Mouse (Mus musculus): ENCODE data around the gene Pms1. TPM values are rescaled to one million over a fixed set of nuclear protein-coding genes. Genes with fewer than 3 reads are reported as not detected.
"Not testable (repeated sequence)": the region's sequence is repeated elsewhere in the genome, so short reads cannot be mapped to it uniquely, and the experiment has no call there.

Pms1 gene
- total RNA-seq (2014; rRNA removed) (5.6 and 7.9 TPM in 2 replicates), polyA plus RNA-seq (2012; rRNA removed) (0.85 and 2.5 TPM in 2 replicates)

DNA sequence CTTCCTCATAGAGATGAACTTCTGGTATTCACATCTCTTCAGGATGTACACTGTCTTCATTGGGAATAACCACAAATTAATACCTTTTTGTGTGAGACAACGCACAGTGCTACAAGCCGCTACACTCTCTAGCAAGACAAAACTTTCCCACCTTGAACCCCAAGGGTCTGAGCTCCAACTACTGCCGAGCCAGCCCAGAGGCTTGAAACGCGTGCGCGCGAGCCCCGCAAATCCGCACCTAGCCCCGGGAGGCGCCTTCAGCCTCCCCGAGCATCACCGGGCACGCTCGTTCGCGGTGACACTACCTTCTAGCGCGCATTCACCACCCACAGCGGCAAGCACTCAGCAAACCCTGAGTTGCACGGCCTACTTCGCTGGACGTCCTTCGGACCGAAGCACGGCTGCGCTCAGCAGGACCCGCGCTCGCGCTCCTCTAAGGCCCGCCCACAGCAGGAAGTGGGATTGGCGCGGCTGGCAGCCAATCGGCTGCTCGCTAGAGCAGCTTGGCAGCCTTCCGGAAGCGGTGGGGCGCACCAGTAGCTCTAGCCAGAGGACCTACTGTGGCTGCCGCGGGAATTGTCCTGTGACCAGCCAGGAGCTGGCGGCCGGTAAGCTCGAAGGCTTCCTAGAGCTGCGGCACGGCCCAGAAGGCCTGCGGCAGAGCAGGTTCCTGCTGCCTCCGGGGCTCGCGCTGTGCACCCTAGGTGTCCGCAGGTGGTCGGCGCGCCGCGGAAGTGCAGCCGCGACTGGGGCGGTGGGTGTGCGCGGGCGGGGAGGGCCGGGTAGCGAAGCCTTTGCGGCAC lies at the start of gene Pms1, which contains the start of the genes Ormdl1 and Gm28778:
TSS of gene Pms1 (minus strand) at position 438 of the 803 bp plus-strand sequence.
TSS of gene Ormdl1 (plus strand) at position 515 of the 803 bp plus-strand sequence.
TSS of gene Gm28778 (plus strand) at position 531 of the 803 bp plus-strand sequence.
- under 1% methylated on average over 66 of the region's 66 CpGs for WGBS
- TF ChIP-seq CTCF (IDR thresholded peaks at IDR 0.05; ENCODE audit: low read depth, low read length) (0 out of 2 replicates have a peak, but pooled peaks have one; percentile 16), POLR2A (IDR thresholded peaks at IDR 0.05; ENCODE audit: extremely low read depth, insufficient read depth, low read length) (peak; percentile 64)
- DNase-seq (ENCODE audit: extremely low read depth, low read depth, low spot score), result peak; percentile 92
- Histone ChIP-seq H3K27me3 (ENCODE audit: control insufficient read depth, insufficient read depth, low read length) (no peaks in the 10 kb centered on the region), H3K27ac (replicated peaks; ENCODE audit: insufficient read depth, low read depth, low read length) (peak within 1 kb of the TSS; percentile 69), H3K4me1 (ENCODE audit: control insufficient read depth, insufficient read depth, low read length) (peaks cover 6% of the 10 kb centered on the region; the same call in 1 of the 2 replicates), H3K36me3 (ENCODE audit: control insufficient read depth, insufficient read depth, low read length) (no peaks in the 10 kb centered on the region), H3K9ac (ENCODE audit: low read depth, low read length) (peak within 1 kb of the TSS; percentile 94), H3K4me3 (ENCODE audit: insufficient read depth, low read depth, low read length) (peak within 1 kb of the TSS; percentile 68), H3K79me2 (ENCODE audit: control insufficient read depth, insufficient read depth, low read length) (peaks cover 5% of the 10 kb centered on the region; the same call in 1 of the 2 replicates)

DNA sequence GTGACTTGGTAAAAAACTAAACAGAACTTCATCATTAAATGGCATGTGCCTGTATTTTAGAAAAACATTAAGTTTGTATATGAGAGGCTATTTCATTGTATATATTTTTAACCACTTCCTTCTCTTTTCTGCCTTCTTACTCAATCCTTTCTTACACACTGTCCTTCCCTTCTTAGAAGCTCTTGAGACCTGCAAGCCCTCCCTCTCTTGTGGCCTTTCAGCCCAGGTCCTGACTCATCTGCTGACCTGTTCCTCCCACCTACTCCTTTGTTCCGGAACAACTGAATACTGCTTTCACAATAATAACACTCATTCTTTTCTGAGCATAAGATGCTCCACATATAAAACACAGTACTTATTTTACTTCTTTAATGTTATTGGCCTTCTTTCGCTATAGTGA lies 44.3 kb upstream of the Pms1 start:
- H3K36me3 ChIP-seq (ENCODE audit: control insufficient read depth, insufficient read depth, low read length), result peaks cover 17% of the 10 kb centered on the region
- H3K27ac ChIP-seq (replicated peaks; ENCODE audit: insufficient read depth, low read depth, low read length), result no peak overlapping the region
- DNase-seq (ENCODE audit: extremely low read depth, low read depth, low spot score), result no peak
- no peak for TF ChIP-seq CTCF (IDR thresholded peaks at IDR 0.05; ENCODE audit: low read depth, low read length)
- TF ChIP-seq POLR2A (IDR thresholded peaks at IDR 0.05; ENCODE audit: extremely low read depth, insufficient read depth, low read length), result no peak
- H3K4me3 ChIP-seq (ENCODE audit: insufficient read depth, low read depth, low read length), result no peak overlapping the region
- H3K4me1 ChIP-seq (ENCODE audit: control insufficient read depth, insufficient read depth, low read length), result no peaks in the 10 kb centered on the region
- 97% methylated on average over 2 of the region's 2 CpGs for WGBS
- no peaks in the 10 kb centered on the region for H3K27me3 ChIP-seq (ENCODE audit: control insufficient read depth, insufficient read depth, low read length)
- no peak overlapping the region for H3K9ac ChIP-seq (ENCODE audit: low read depth, low read length)
- no peaks in the 10 kb centered on the region for H3K79me2 ChIP-seq (ENCODE audit: control insufficient read depth, insufficient read depth, low read length)

DNA sequence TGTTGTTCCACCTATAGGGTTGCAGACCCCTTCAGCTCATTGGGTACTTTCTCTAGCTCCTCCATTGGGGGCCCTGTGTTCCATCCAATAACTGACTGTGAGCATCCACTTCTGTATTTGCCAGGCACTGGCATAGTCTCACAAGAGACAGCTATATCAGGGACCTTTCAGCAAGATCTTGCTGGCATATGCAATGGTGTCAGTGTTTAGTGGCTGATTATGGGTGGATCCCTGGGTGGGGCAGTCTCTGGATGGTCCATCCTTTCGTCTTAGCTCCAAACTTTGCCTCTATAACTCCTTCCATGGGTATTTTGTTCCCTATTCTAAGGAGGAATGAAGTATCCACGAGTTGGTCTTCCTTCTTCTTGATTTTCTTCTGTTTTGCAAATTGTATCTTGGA lies 40.6 kb upstream of the Pms1 start:
- H3K79me2 ChIP-seq (ENCODE audit: control insufficient read depth, insufficient read depth, low read length); H3K4me1 ChIP-seq (ENCODE audit: control insufficient read depth, insufficient read depth, low read length); H3K4me3 ChIP-seq (ENCODE audit: insufficient read depth, low read depth, low read length); H3K27ac ChIP-seq (replicated peaks; ENCODE audit: insufficient read depth, low read depth, low read length); H3K36me3 ChIP-seq (ENCODE audit: control insufficient read depth, insufficient read depth, low read length); H3K27me3 ChIP-seq (ENCODE audit: control insufficient read depth, insufficient read depth, low read length); DNase-seq (ENCODE audit: extremely low read depth, low read depth, low spot score); H3K9ac ChIP-seq (ENCODE audit: low read depth, low read length): not testable (repeated sequence)
- 52% methylated on average over 2 of the region's 2 CpGs for WGBS

DNA sequence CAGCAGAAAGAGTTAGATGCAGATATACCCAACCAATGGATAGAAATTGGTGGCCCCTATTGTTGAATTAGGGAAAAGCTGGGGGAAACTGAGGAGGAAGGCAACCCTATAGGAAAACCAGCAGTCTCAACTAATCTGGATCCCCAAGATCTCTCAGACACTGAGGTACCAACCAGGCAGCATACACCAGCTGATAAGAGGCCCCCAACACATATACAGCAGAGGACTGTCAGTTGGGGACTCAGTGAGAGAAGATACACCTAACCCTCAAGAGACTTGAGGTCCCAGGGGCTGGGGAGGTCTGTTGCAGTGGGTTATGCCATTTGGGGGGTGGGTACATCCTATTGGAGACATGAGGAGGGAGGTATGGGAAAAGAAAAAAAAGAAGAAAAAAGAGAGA lies 38.6 kb upstream of the Pms1 start:
- Histone ChIP-seq H3K4me3 (ENCODE audit: insufficient read depth, low read depth, low read length) (no peak overlapping the region), H3K27ac (replicated peaks; ENCODE audit: insufficient read depth, low read depth, low read length) (no peak overlapping the region)
- TF ChIP-seq CTCF (IDR thresholded peaks at IDR 0.05; ENCODE audit: low read depth, low read length) (no peak), POLR2A (IDR thresholded peaks at IDR 0.05; ENCODE audit: extremely low read depth, insufficient read depth, low read length) (no peak)

DNA sequence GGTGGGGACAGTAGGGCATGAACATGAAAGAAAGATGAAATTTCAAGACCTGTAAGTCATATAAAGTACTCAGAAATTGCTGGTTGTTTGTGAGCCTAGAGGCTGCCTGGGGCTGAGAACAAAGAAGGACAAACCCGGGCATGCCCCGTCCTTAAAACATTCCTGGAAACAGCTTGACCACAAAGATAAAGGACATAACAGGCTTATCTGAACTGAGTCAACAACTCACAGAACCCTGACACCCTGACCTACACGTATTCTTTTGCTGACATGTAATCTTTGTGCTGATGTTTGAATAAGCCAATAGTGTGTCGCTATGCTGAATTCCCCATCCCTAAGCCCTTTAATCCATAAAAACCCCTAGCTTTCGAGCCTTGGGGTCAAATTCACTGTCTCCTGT lies 36.7 kb upstream of the Pms1 start:
- not testable (repeated sequence) for H3K4me3 ChIP-seq (ENCODE audit: insufficient read depth, low read depth, low read length); H3K27ac ChIP-seq (replicated peaks; ENCODE audit: insufficient read depth, low read depth, low read length); DNase-seq (ENCODE audit: extremely low read depth, low read depth, low spot score); H3K79me2 ChIP-seq (ENCODE audit: control insufficient read depth, insufficient read depth, low read length); H3K36me3 ChIP-seq (ENCODE audit: control insufficient read depth, insufficient read depth, low read length); H3K4me1 ChIP-seq (ENCODE audit: control insufficient read depth, insufficient read depth, low read length); H3K27me3 ChIP-seq (ENCODE audit: control insufficient read depth, insufficient read depth, low read length); H3K9ac ChIP-seq (ENCODE audit: low read depth, low read length)
- 41% methylated on average over 5 of the region's 5 CpGs for WGBS

More for the DNA sequence above, 38.6 kb upstream of the Pms1 start:
- no peaks in the 10 kb centered on the region for H3K4me1 ChIP-seq (ENCODE audit: control insufficient read depth, insufficient read depth, low read length)
- H3K79me2 ChIP-seq (ENCODE audit: control insufficient read depth, insufficient read depth, low read length), result no peaks in the 10 kb centered on the region
- H3K36me3 ChIP-seq (ENCODE audit: control insufficient read depth, insufficient read depth, low read length), result no peaks in the 10 kb centered on the region
- DNase-seq (ENCODE audit: extremely low read depth, low read depth, low spot score), result no peak
- no peak overlapping the region for H3K9ac ChIP-seq (ENCODE audit: low read depth, low read length)
- no peaks in the 10 kb centered on the region for H3K27me3 ChIP-seq (ENCODE audit: control insufficient read depth, insufficient read depth, low read length)

DNA sequence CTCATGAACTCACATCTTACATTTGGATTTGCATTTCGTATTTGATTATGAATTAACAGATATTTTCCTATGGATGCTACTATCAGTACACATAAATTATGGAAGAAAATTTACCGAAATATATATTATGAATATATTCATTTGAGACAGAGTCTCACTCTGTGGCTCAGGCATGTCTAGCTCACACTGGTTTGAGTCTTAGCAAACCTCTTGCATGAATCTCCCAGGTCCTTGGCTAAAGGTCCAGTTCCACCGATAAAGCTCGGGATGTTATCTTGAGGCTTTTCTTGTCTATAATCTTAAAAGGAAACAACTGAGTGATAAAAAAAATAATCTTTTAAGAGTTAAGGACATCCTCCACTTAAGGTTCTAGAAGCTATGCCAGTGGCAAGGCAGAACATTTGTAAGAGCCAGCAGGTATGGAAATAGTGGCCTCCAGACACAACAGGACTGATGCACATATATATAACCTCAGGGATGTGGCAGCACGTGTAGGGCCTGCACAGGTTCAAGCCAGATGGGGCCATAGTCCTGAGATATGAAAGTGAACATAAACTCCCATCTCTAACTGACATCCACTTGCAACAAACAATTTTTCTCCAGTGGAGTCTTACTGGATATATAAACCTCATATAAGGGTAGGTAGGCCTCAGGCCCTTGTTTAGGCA lies 28.1 kb upstream of the Pms1 start:
- H3K27me3 ChIP-seq (ENCODE audit: control insufficient read depth, insufficient read depth, low read length), result no peaks in the 10 kb centered on the region
- no peak overlapping the region for H3K9ac ChIP-seq (ENCODE audit: low read depth, low read length)
- 90% methylated on average over 5 of the region's 5 CpGs for WGBS
- H3K79me2 ChIP-seq (ENCODE audit: control insufficient read depth, insufficient read depth, low read length), result no peaks in the 10 kb centered on the region
- H3K27ac ChIP-seq (replicated peaks; ENCODE audit: insufficient read depth, low read depth, low read length), result no peak overlapping the region
- no peak overlapping the region for H3K4me3 ChIP-seq (ENCODE audit: insufficient read depth, low read depth, low read length)
- no peaks in the 10 kb centered on the region for H3K4me1 ChIP-seq (ENCODE audit: control insufficient read depth, insufficient read depth, low read length)
- DNase-seq (ENCODE audit: extremely low read depth, low read depth, low spot score), result no peak
- peaks cover 16% of the 10 kb centered on the region for H3K36me3 ChIP-seq (ENCODE audit: control insufficient read depth, insufficient read depth, low read length)
- TF ChIP-seq CTCF (IDR thresholded peaks at IDR 0.05; ENCODE audit: low read depth, low read length) (no peak), POLR2A (IDR thresholded peaks at IDR 0.05; ENCODE audit: extremely low read depth, insufficient read depth, low read length) (no peak)
